Mouse (Mus musculus): ENCODE results near the gene Cox16. TPM values are rescaled to one million over a fixed set of nuclear protein-coding genes. Genes with fewer than 3 reads are reported as not detected.

Cox16 gene
- total RNA-seq, 4 experiments from 2014 or later: 59.2 to 68.2 (median 63.6) TPM

GRCm38 (mm10) chr12:81324991-81325390, 159.9 kb downstream of the Cox16 start:
- no peak for DNase-seq (ENCODE audit: low spot score)

GRCm38 (mm10) chr12:81324116-81324515, 160.8 kb downstream of the Cox16 start:
- no peak for DNase-seq (ENCODE audit: low spot score)

- no peak for DNase-seq (ENCODE audit: low spot score)
These were observed 163.9 kb downstream of the Cox16 start for GRCm38 (mm10) chr12:81321021-81321420.

DNA sequence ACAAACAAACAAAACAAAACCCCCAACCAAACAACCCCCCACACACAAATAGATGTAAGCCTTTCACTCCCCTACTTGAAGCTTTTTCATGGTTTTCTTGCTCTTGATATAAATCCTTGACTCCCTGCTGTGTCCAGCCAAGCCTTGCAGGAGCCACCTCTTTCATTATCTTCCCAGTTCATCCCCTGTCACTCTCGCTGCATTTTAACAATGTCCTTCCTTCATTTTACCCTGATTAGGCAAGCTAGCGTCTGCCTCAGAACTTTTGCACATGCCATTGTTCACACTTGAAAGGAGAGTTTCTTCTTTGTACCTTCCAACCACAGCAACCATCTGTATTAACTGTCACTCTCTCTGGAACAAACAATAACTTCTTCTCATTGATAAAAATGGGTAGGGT, 167.1 kb downstream of the Cox16 start:
- no peak for DNase-seq (ENCODE audit: low spot score)

GRCm38 (mm10) chr12:81315953-81316352, 169.0 kb downstream of the Cox16 start:
- DNase-seq (ENCODE audit: low spot score): no peak

Other genes with a start within 250 kb of the Cox16 start
- gene Slc8a3, start 151.9 kb downstream of the Cox16 start, total RNA-seq (2022): under 1 TPM; 0.16 to 0.20 (median 0.16) TPM
- under 1 TPM; 0.50 to 0.89 (median 0.61) TPM for gene Gm4787, start 105.7 kb downstream of the Cox16 start, total RNA-seq (2022)
- 1 to 10 TPM in 1 of 4 experiments, under 1 TPM in 3; 0.60 to 1.1 (median 0.68) TPM for gene Adam4, start 63.2 kb downstream of the Cox16 start, total RNA-seq (2022)
- 10 to 100 TPM; 40.0 to 48.0 (median 46.3) TPM for gene Gm20498, start 47.8 kb upstream of the Cox16 start, total RNA-seq (2022)
- 10 to 100 TPM; 36.2 to 45.1 (median 40.3) TPM for gene Synj2bp, start 47.8 kb upstream of the Cox16 start, total RNA-seq (2022)
- under 1 TPM in 1 of 4 experiments, not detected in 3; 0.11 TPM for gene Adam21, start 83.3 kb upstream of the Cox16 start, total RNA-seq (2022)
- gene Med6, start 109.9 kb upstream of the Cox16 start, total RNA-seq (2022): 10 to 100 TPM; 11.8 to 17.6 (median 14.8) TPM
- gene Ttc9, start 146.1 kb upstream of the Cox16 start, total RNA-seq (2022): 1 to 10 TPM; 1.2 to 2.2 (median 1.8) TPM